Mouse (Mus musculus) embryonic facial prominence, embryonic 13.5 days (tissue): ENCODE data around the gene Polr3g. TPM values are rescaled to one million over a fixed set of nuclear protein-coding genes. Genes with fewer than 3 reads are reported as not detected.
"Not testable (repeated sequence)": the region's sequence is repeated elsewhere in the genome, so short reads cannot be mapped to it uniquely, and the experiment has no call there.

Experiments used
- ATAC-seq: fragments of 200-750 bp; cut with Nextera tagmentation; 2 replicates; pipeline ENCODE4 v1.8.0; 2017; ENCODE audit warnings: low read depth; ENCODE audit not compliant: insufficient number of reproducible peaks, insufficient read depth, low FRiP score, low TSS enrichment
- H3K27ac ChIP-seq: fragments of 300-500 bp; sonication (generic); 2 replicates; pipeline ENCODE4 v1.5.1; 2015; ENCODE audit warnings: moderate library complexity, mild to moderate bottlenecking, inconsistent platforms
- H3K27me3 ChIP-seq: fragments of 300-500 bp; sonication (generic); 2 replicates; pipeline ENCODE4 v1.6.1; 2015; ENCODE audit warnings: mild to moderate bottlenecking, inconsistent platforms
- H3K36me3 ChIP-seq: fragments of 300-500 bp; sonication (generic); 2 replicates; pipeline ENCODE4 v1.6.1; 2015; ENCODE audit warnings: mild to moderate bottlenecking, inconsistent platforms
- H3K4me1 ChIP-seq: fragments of 300-500 bp; sonication (generic); 2 replicates; pipeline ENCODE4 v1.6.1; 2015; ENCODE audit warnings: inconsistent platforms
- H3K4me2 ChIP-seq: fragments of 300-500 bp; sonication (generic); 2 replicates; pipeline ENCODE4 v1.6.1; 2015; ENCODE audit warnings: moderate library complexity, mild to moderate bottlenecking, inconsistent platforms
- H3K4me3 ChIP-seq: fragments of 300-500 bp; sonication (generic); 2 replicates; pipeline ENCODE4 v1.5.1; 2015; ENCODE audit warnings: mild to moderate bottlenecking, inconsistent platforms
- H3K9ac ChIP-seq: fragments of 300-500 bp; sonication (generic); 2 replicates; pipeline ENCODE4 v1.6.1; 2015; ENCODE audit warnings: mild to moderate bottlenecking, inconsistent platforms
- H3K9me3 ChIP-seq: fragments of 300-500 bp; sonication (generic); 2 replicates; pipeline ENCODE4 v1.6.1; 2016; ENCODE audit warnings: inconsistent platforms
- WGBS: fragments of 180-500 bp; shearing (Covaris S2); methylation state at CpG from one replicate; pipeline ENCODE4 v1.1.7; 2015; ENCODE audit warnings: mixed read lengths; 5-methylcytosine and 5-hydroxymethylcytosine counted together
- polyA plus RNA-seq: library from polyadenylated mRNA; unstranded; fragments of >200 nt; fragmentation: Nextera tagmentation; extraction: Ambion mirVana; gene quantifications from 2 replicates; pipeline ENCODE4 v1.2.1, GENCODE M21; 2015

Polr3g gene
- polyA plus RNA-seq, 1 experiment from 2014 or later: 19.4 TPM

- H3K9me3 ChIP-seq: no peaks in the 10 kb centered on the region
- no peak overlapping the region for H3K4me3 ChIP-seq
- H3K27me3 ChIP-seq: no peaks in the 10 kb centered on the region
- H3K27ac ChIP-seq: no peak overlapping the region
- H3K4me2 ChIP-seq: no peak overlapping the region
- H3K9ac ChIP-seq: no peak overlapping the region
- WGBS: 80% methylated on average over 6 of the region's 6 CpGs
- ATAC-seq: no peak
- peaks cover 8% of the 10 kb centered on the region for H3K4me1 ChIP-seq
- H3K36me3 ChIP-seq: no peaks in the 10 kb centered on the region
Measured at GRCm38 (mm10) chr13:81646348-81646747, 64.5 kb downstream of the Polr3g start.

GRCm38 (mm10) chr13:81644047-81644565, 66.7 kb downstream of the Polr3g start:
- peak; percentile 28; the same call in 1 of the 2 replicates for ATAC-seq
- no peaks in the 10 kb centered on the region for H3K27me3 ChIP-seq
- H3K9me3 ChIP-seq: no peaks in the 10 kb centered on the region
- peaks cover 15% of the 10 kb centered on the region for H3K4me1 ChIP-seq
- WGBS: 89% methylated on average over 11 of the region's 11 CpGs
- H3K4me3 ChIP-seq: no peak overlapping the region
- H3K27ac ChIP-seq: no peak overlapping the region
- H3K36me3 ChIP-seq: no peaks in the 10 kb centered on the region
- no peak overlapping the region for H3K9ac ChIP-seq
- no peak overlapping the region for H3K4me2 ChIP-seq

- Histone ChIP-seq H3K27ac (no peak overlapping the region), H3K4me3 (no peak overlapping the region), H3K4me2 (no peak overlapping the region), H3K9ac (no peak overlapping the region; the same call in 1 of the 2 replicates), H3K4me1 (peaks cover 15% of the 10 kb centered on the region), H3K27me3 (no peaks in the 10 kb centered on the region), H3K36me3 (no peaks in the 10 kb centered on the region), H3K9me3 (no peaks in the 10 kb centered on the region)
- no peak for ATAC-seq
- 55% methylated on average over 7 of the region's 7 CpGs for WGBS
Measured at GRCm38 (mm10) chr13:81642491-81643149, 68.2 kb downstream of the Polr3g start.

- H3K4me1 ChIP-seq: peaks cover 15% of the 10 kb centered on the region
- no peaks in the 10 kb centered on the region for H3K9me3 ChIP-seq
- ATAC-seq: no peak; the same call in 1 of the 2 replicates
- peak overlapping the region; percentile 35 for H3K4me2 ChIP-seq
- H3K27ac ChIP-seq: peak overlapping the region; percentile 68
- no peak overlapping the region for H3K9ac ChIP-seq
- no peaks in the 10 kb centered on the region for H3K27me3 ChIP-seq
- WGBS: 12% methylated on average over 8 of the region's 8 CpGs
- no peaks in the 10 kb centered on the region for H3K36me3 ChIP-seq
- H3K4me3 ChIP-seq: no peak overlapping the region
Measured at GRCm38 (mm10) chr13:81641289-81642045, 69.3 kb downstream of the Polr3g start.

- Histone ChIP-seq H3K27me3 (no peaks in the 10 kb centered on the region), H3K9ac (0 out of 2 replicates have a peak overlapping the region, but pooled peaks have one; percentile 32), H3K4me1 (peaks cover 15% of the 10 kb centered on the region), H3K4me3 (no peak overlapping the region), H3K27ac (peak overlapping the region; percentile 68), H3K4me2 (peak overlapping the region; percentile 35; the same call in 1 of the 2 replicates), H3K36me3 (no peaks in the 10 kb centered on the region), H3K9me3 (no peaks in the 10 kb centered on the region)
- no peak for ATAC-seq
- 34% methylated on average over 6 of the region's 6 CpGs for WGBS
Measured at GRCm38 (mm10) chr13:81640881-81641280, 69.9 kb downstream of the Polr3g start.

GRCm38 (mm10) chr13:81639624-81640023, 71.2 kb downstream of the Polr3g start:
- ATAC-seq: no peak
- WGBS: 23% methylated on average over 4 of the region's 4 CpGs

GRCm38 (mm10) chr13:81632720-81633415, 77.9 kb downstream of the Polr3g start, which contains the start of gene Adgrv1:
TSS of gene Adgrv1 (minus strand) at chr13:81633154.
- WGBS: 2% methylated on average over 42 of the region's 42 CpGs
- Histone ChIP-seq H3K27me3 (peaks cover 30% of the 10 kb centered on the region), H3K36me3 (no peaks in the 10 kb centered on the region), H3K4me2 (peak within 1 kb of the TSS; percentile 82), H3K4me3 (peak within 1 kb of the TSS; percentile 47), H3K9me3 (no peaks in the 10 kb centered on the region), H3K4me1 (peaks cover 12% of the 10 kb centered on the region), H3K9ac (peak within 1 kb of the TSS; percentile 62), H3K27ac (no peak within 1 kb of the TSS)
- peak; percentile 79 for ATAC-seq

More at GRCm38 (mm10) chr13:81639624-81640023, 71.2 kb downstream of the Polr3g start:
- H3K4me3 ChIP-seq: no peak overlapping the region
- H3K36me3 ChIP-seq: no peaks in the 10 kb centered on the region
- H3K9ac ChIP-seq: no peak overlapping the region
- peaks cover 15% of the 10 kb centered on the region for H3K4me1 ChIP-seq
- no peaks in the 10 kb centered on the region for H3K9me3 ChIP-seq
- no peak overlapping the region for H3K4me2 ChIP-seq
- no peak overlapping the region for H3K27ac ChIP-seq
- H3K27me3 ChIP-seq: no peaks in the 10 kb centered on the region

- no peaks in the 10 kb centered on the region for H3K36me3 ChIP-seq
- no peak overlapping the region for H3K9ac ChIP-seq
- H3K4me2 ChIP-seq: no peak overlapping the region
- WGBS: 26% methylated on average over 5 of the region's 5 CpGs
- H3K27me3 ChIP-seq: peaks cover 30% of the 10 kb centered on the region
- H3K27ac ChIP-seq: no peak overlapping the region
- H3K4me3 ChIP-seq: no peak overlapping the region
- no peak for ATAC-seq
- H3K4me1 ChIP-seq: peaks cover 12% of the 10 kb centered on the region
- no peaks in the 10 kb centered on the region for H3K9me3 ChIP-seq
Measured at GRCm38 (mm10) chr13:81630566-81630965, 80.2 kb downstream of the Polr3g start.

GRCm38 (mm10) chr13:81629395-81629794, 81.4 kb downstream of the Polr3g start:
- no peak overlapping the region for H3K4me2 ChIP-seq
- 39% methylated on average over 3 of the region's 3 CpGs for WGBS
- no peak overlapping the region for H3K4me3 ChIP-seq
- no peak for ATAC-seq
- H3K9me3 ChIP-seq: no peaks in the 10 kb centered on the region
- no peak overlapping the region for H3K27ac ChIP-seq
- H3K4me1 ChIP-seq: peaks cover 12% of the 10 kb centered on the region
- no peak overlapping the region for H3K9ac ChIP-seq
- peaks cover 30% of the 10 kb centered on the region for H3K27me3 ChIP-seq
- H3K36me3 ChIP-seq: no peaks in the 10 kb centered on the region

GRCm38 (mm10) chr13:81628631-81629190, 82.1 kb downstream of the Polr3g start:
- no peak for ATAC-seq
- H3K9me3 ChIP-seq: no peaks in the 10 kb centered on the region
- no peak overlapping the region for H3K4me2 ChIP-seq
- H3K4me3 ChIP-seq: no peak overlapping the region
- peaks cover 24% of the 10 kb centered on the region for H3K27me3 ChIP-seq
- H3K27ac ChIP-seq: no peak overlapping the region
- H3K4me1 ChIP-seq: peaks cover 12% of the 10 kb centered on the region
- no peaks in the 10 kb centered on the region for H3K36me3 ChIP-seq
- no peak overlapping the region for H3K9ac ChIP-seq
- WGBS: 58% methylated on average over 2 of the region's 2 CpGs

GRCm38 (mm10) chr13:81627861-81628260, 83.0 kb downstream of the Polr3g start:
- not testable (repeated sequence) for ATAC-seq, H3K4me1 ChIP-seq, H3K4me3 ChIP-seq, H3K27ac ChIP-seq, H3K9ac ChIP-seq, H3K36me3 ChIP-seq, H3K4me2 ChIP-seq, H3K9me3 ChIP-seq
- WGBS: 81% methylated on average over 1 of the region's 1 CpGs
- peaks cover 16% of the 10 kb centered on the region for H3K27me3 ChIP-seq
